Mouse (Mus musculus): ENCODE data around the gene Ccdc77. TPM values are rescaled to one million over a fixed set of nuclear protein-coding genes. Genes with fewer than 3 reads are reported as not detected.

Ccdc77 gene
- 13.1 TPM for polyA plus RNA-seq (2017; shearing (Covaris generic))

DNA sequence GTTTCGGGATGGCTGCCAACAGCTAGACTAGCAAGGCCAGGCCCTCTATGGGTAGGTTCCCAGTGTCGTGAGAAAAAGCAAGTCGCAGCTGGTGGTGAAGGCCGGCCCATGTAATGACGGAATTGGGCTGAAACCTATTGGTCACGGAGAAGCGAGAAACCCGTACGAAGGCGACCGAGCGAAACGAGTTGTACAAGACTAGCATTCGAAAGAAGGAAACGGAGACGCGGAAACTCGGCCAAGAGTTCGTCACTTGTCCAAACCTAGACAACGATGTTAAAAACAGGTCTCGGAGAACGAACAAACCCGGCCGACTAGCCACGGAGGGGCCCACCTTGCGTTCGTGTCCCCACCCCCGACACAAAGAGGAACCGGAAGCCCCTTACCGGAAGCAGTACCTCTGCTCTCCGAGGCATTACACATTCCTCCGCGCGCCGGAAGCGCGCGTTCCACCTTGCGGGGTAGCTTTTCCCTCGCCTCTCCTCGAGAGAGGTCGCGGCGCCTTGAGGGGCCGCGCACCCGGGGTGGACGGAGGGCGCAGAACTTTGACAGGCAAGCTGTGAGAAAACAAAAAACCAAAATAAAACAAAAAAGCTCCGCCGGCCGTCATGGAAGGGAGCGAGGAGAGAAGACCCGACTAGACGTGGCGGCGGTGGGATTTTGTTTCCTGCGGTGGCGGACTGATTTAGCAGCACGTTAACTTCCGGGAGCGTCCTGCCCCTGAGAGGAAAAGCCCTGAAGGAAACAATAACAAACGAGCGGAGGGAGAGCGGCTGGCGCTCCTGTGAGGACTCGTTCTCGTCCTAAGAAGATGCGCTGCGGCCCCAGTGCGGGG lies at the start of gene Ccdc77, which contains the start of gene Kdm5a:
Gene Ccdc77, minus strand, starts transcription at position 687 of the 835 bp plus-strand sequence.
Gene Kdm5a, plus strand, starts transcription at position 437 of the 835 bp plus-strand sequence.

GRCm38 (mm10) chr6:120294056-120294784 lies 70.0 kb downstream of the Ccdc77 start, which contains the start of the genes D330020A13Rik and B4galnt3:
Gene D330020A13Rik, plus strand, starts transcription at chr6:120294364.
Gene B4galnt3, minus strand, starts transcription at chr6:120294559.

Other genes starting within 250 kb of the Ccdc77 start
- not detected for gene D330020A13Rik, start 70.0 kb downstream of the Ccdc77 start, polyA plus RNA-seq (2017; shearing (Covaris generic))
- 0.07 TPM for gene B4galnt3, start 69.8 kb downstream of the Ccdc77 start, polyA plus RNA-seq (2017; shearing (Covaris generic))
- 134 TPM for gene Kdm5a, start 250 bp downstream of the Ccdc77 start, polyA plus RNA-seq (2017; shearing (Covaris generic))
- gene Il17ra, start 98.9 kb upstream of the Ccdc77 start, polyA plus RNA-seq (2017; shearing (Covaris generic)) = 51.9 TPM
- gene Tmem121b, start 129.4 kb upstream of the Ccdc77 start, polyA plus RNA-seq (2017; shearing (Covaris generic)) = 0.98 TPM
- gene Hdhd5, start 166.9 kb upstream of the Ccdc77 start, polyA plus RNA-seq (2017; shearing (Covaris generic)) = 90.9 TPM